Mouse (Mus musculus): ENCODE data around the gene Tgds. TPM values are rescaled to one million over a fixed set of nuclear protein-coding genes. Genes with fewer than 3 reads are reported as not detected.
"Not testable (repeated sequence)": the region's sequence is repeated elsewhere in the genome, so short reads cannot be mapped to it uniquely, and the experiment has no call there.

Gene Tgds
- polyA plus RNA-seq, 1 experiment from 2014 or later, result 20.2 TPM

- Histone ChIP-seq H3K36me3 (peaks cover 31% of the 10 kb centered on the region), H3K27ac (replicated peaks) (no peak overlapping the region), H3K4me2 (peak overlapping the region; percentile 84), H3K9ac (peak overlapping the region; percentile 82), H3K4me3 (peak overlapping the region; percentile 65), H3K27me3 (peaks cover 4% of the 10 kb centered on the region; the same call in 1 of the 2 replicates), H3K9me3 (no peaks in the 10 kb centered on the region), H3K4me1 (replicated peaks) (peaks cover 25% of the 10 kb centered on the region)
- WGBS, result 82% methylated on average over 7 of the region's 7 CpGs
- ATAC-seq (ENCODE audit: low read depth), result no peak
These were observed 1.1 kb downstream of the Tgds start for GRCm38 (mm10) chr14:118131472-118131871.

DNA sequence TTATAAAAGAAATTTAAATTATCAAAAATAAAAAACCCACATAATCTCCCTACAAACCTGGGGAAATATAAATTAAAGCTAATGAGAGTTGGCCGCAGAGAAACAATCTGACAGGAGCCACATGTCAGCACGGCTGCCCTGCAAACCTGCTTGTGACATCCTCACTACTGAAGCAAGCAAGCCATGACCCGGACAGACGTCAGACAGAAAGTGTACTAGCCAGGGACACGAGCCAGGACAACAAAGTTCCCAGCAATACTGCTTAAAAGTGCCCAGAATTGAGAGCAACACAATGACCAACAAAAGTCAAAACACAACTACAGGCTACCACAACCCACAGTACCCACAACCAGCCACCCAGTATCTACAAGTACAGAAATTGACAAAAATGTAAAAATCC is 6.3 kb downstream of the Tgds start:
- ATAC-seq (ENCODE audit: low read depth), result no peak
- peaks cover 68% of the 10 kb centered on the region for H3K36me3 ChIP-seq
- no peak overlapping the region for H3K9ac ChIP-seq
- H3K4me2 ChIP-seq, result no peak overlapping the region
- H3K4me3 ChIP-seq, result no peak overlapping the region
- H3K9me3 ChIP-seq, result no peaks in the 10 kb centered on the region
- peaks cover 5% of the 10 kb centered on the region for H3K4me1 ChIP-seq (replicated peaks)
- H3K27ac ChIP-seq (replicated peaks), result no peak overlapping the region
- H3K27me3 ChIP-seq, result no peaks in the 10 kb centered on the region
- WGBS, result 92% methylated on average over 5 of the region's 5 CpGs

DNA sequence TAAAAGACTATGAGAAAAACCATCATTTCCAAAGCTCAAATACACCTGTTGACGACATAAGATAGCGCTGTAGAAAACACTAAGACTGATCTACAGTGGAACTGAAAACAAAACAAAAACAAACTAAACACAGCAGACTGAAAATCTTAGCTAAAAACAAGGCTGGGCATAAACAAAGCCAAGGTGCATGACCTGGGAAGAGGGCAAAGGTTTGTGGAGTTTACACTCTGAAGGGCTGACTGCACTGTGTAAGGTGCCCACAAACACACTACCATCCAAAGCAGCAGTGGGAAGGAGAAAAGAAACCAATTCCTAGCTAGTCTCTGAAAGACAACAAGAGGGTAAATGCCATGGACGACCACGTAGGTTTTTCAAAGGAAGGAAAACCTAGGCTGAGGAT is 7.8 kb downstream of the Tgds start:
- 89% methylated on average over 4 of the region's 4 CpGs for WGBS

DNA sequence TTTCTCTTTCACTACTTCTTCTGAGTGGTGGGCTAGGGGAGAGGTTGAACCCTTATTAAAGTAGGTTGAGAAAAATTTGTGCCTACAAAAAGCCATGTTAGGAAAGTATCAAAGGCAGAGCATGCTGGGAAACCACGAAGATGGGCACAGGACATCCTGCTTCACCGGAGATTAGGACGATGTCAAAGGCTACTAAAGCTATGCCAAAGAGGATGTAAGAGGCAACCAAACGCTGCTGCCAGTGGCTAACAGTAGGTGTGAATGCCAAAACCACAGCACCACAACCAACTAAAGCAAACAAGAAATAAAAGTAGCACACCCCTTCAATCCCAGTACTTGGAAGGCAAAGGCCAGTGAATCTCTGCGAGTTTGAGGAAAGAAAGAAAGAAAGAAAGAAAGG is 8.4 kb downstream of the Tgds start:
- Histone ChIP-seq H3K27me3 (no peaks in the 10 kb centered on the region), H3K9me3 (no peaks in the 10 kb centered on the region), H3K4me3 (no peak overlapping the region), H3K27ac (replicated peaks) (no peak overlapping the region), H3K36me3 (peaks cover 85% of the 10 kb centered on the region), H3K9ac (no peak overlapping the region), H3K4me2 (no peak overlapping the region), H3K4me1 (replicated peaks) (no peaks in the 10 kb centered on the region)
- WGBS, result 86% methylated on average over 5 of the region's 5 CpGs
- no peak for ATAC-seq (ENCODE audit: low read depth)

More for the DNA sequence above, 7.8 kb downstream of the Tgds start:
- no peaks in the 10 kb centered on the region for H3K9me3 ChIP-seq
- H3K4me2 ChIP-seq, result no peak overlapping the region
- H3K27me3 ChIP-seq, result no peaks in the 10 kb centered on the region
- no peaks in the 10 kb centered on the region for H3K4me1 ChIP-seq (replicated peaks)
- no peak overlapping the region for H3K27ac ChIP-seq (replicated peaks)
- H3K4me3 ChIP-seq, result no peak overlapping the region
- H3K9ac ChIP-seq, result no peak overlapping the region
- peaks cover 84% of the 10 kb centered on the region for H3K36me3 ChIP-seq
- ATAC-seq (ENCODE audit: low read depth), result no peak

DNA sequence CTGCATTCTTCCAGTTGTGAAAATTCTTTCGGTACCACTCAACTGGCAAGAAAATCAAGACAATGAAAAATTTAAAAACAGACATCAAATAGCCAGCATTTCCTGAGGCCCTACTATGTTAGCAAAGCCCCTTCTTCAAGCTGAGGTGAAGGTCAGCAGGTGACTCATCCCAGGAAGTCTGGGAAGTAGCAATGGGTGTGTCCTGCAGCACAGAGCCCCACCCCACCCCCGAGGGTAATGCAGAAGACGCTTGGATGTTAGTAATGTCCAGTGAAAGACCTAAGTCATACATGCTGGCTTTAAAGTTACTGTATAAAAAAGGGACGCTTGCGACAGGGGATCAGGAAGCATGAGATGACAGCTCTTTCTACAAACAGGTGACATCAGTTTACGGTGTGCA is 19.4 kb downstream of the Tgds start:
- H3K4me2 ChIP-seq, result no peak overlapping the region
- H3K4me1 ChIP-seq (replicated peaks), result no peaks in the 10 kb centered on the region
- H3K9me3 ChIP-seq, result no peaks in the 10 kb centered on the region
- H3K36me3 ChIP-seq, result peaks cover 68% of the 10 kb centered on the region
- no peaks in the 10 kb centered on the region for H3K27me3 ChIP-seq
- no peak overlapping the region for H3K9ac ChIP-seq
- H3K27ac ChIP-seq (replicated peaks), result no peak overlapping the region
- no peak for ATAC-seq (ENCODE audit: low read depth)
- WGBS, result 94% methylated on average over 6 of the region's 6 CpGs
- no peak overlapping the region for H3K4me3 ChIP-seq

GRCm38 (mm10) chr14:118107479-118107878 is 25.1 kb downstream of the Tgds start:
- H3K9ac ChIP-seq; H3K27me3 ChIP-seq; H3K4me3 ChIP-seq; ATAC-seq (ENCODE audit: low read depth); H3K9me3 ChIP-seq; H3K4me1 ChIP-seq (replicated peaks); H3K27ac ChIP-seq (replicated peaks); H3K4me2 ChIP-seq: not testable (repeated sequence)
- WGBS, result 92% methylated on average over 2 of the region's 2 CpGs
- peaks cover 15% of the 10 kb centered on the region for H3K36me3 ChIP-seq

DNA sequence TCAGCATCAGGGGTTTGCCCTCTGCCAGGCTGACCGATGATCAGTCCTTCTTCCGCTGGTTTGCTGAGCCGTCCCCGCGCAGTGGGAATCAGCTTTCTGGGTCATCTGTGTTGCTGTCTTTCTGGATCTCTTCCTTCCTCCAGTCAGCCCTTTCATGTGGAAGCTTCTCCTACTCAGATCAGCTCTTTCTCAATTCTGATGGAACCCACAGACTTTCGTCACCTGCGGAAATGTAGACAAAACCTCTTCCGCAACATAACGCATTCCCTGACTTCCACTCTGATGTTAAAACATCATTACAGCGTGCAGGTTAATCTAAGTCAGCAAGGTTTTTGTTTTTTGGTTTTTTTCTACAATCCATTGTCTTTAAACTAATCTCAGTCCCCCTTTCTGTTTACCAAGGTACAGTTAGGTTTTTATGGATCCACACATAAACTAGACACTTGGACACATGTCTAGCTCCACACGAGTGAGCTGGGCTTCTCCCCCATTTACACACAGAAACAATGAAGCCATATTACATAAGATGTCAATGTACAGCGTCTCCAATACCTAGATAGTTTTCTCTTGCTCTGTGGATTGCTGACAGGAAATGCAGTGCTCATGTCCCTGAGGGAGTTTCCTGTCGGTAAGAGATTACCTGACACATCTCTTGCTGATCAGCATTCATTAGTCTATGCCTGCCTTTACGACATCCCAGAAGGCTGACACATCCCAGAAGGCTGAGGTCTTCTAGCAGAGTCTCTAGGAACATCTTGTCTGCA is 31.1 kb downstream of the Tgds start:
- no peaks in the 10 kb centered on the region for H3K9me3 ChIP-seq
- H3K36me3 ChIP-seq, result no peaks in the 10 kb centered on the region
- H3K9ac ChIP-seq, result no peak overlapping the region
- H3K27ac ChIP-seq (replicated peaks), result no peak overlapping the region
- WGBS, result 87% methylated on average over 14 of the region's 14 CpGs
- H3K4me2 ChIP-seq, result no peak overlapping the region
- H3K27me3 ChIP-seq, result no peaks in the 10 kb centered on the region
- no peak for ATAC-seq (ENCODE audit: low read depth)
- H3K4me1 ChIP-seq (replicated peaks), result no peaks in the 10 kb centered on the region
- H3K4me3 ChIP-seq, result no peak overlapping the region

GRCm38 (mm10) chr14:118098265-118098664 is 34.3 kb downstream of the Tgds start:
- Histone ChIP-seq H3K27ac (replicated peaks) (no peak overlapping the region), H3K9ac (no peak overlapping the region), H3K4me1 (replicated peaks) (no peaks in the 10 kb centered on the region), H3K27me3 (no peaks in the 10 kb centered on the region), H3K9me3 (no peaks in the 10 kb centered on the region), H3K4me2 (no peak overlapping the region), H3K4me3 (no peak overlapping the region), H3K36me3 (no peaks in the 10 kb centered on the region)
- 81% methylated on average over 2 of the region's 2 CpGs for WGBS
- ATAC-seq (ENCODE audit: low read depth), result no peak

GRCm38 (mm10) chr14:118089806-118090392 is 42.7 kb downstream of the Tgds start:
- H3K4me2 ChIP-seq, result peak overlapping the region; percentile 57
- no peaks in the 10 kb centered on the region for H3K27me3 ChIP-seq
- under 1% methylated on average over 18 of the region's 18 CpGs for WGBS
- H3K36me3 ChIP-seq, result no peaks in the 10 kb centered on the region
- H3K9me3 ChIP-seq, result no peaks in the 10 kb centered on the region
- ATAC-seq (ENCODE audit: low read depth), result peak; percentile 51
- H3K4me1 ChIP-seq (replicated peaks), result peaks cover 12% of the 10 kb centered on the region
- H3K4me3 ChIP-seq, result peak overlapping the region; percentile 55
- H3K9ac ChIP-seq, result peak overlapping the region; percentile 73
- peak overlapping the region; percentile 10; the same call in 1 of the 2 replicates for H3K27ac ChIP-seq (replicated peaks)

GRCm38 (mm10) chr14:118089215-118089805 is 43.2 kb downstream of the Tgds start:
- H3K4me3 ChIP-seq, result peak overlapping the region; percentile 55
- peak; percentile 79 for ATAC-seq (ENCODE audit: low read depth)
- peaks cover 12% of the 10 kb centered on the region for H3K4me1 ChIP-seq (replicated peaks)
- WGBS, result under 1% methylated on average over 44 of the region's 44 CpGs
- no peaks in the 10 kb centered on the region for H3K9me3 ChIP-seq
- peak overlapping the region; percentile 73 for H3K27ac ChIP-seq (replicated peaks)
- no peaks in the 10 kb centered on the region for H3K27me3 ChIP-seq
- peak overlapping the region; percentile 73 for H3K9ac ChIP-seq
- peak overlapping the region; percentile 57 for H3K4me2 ChIP-seq
- H3K36me3 ChIP-seq, result no peaks in the 10 kb centered on the region

DNA sequence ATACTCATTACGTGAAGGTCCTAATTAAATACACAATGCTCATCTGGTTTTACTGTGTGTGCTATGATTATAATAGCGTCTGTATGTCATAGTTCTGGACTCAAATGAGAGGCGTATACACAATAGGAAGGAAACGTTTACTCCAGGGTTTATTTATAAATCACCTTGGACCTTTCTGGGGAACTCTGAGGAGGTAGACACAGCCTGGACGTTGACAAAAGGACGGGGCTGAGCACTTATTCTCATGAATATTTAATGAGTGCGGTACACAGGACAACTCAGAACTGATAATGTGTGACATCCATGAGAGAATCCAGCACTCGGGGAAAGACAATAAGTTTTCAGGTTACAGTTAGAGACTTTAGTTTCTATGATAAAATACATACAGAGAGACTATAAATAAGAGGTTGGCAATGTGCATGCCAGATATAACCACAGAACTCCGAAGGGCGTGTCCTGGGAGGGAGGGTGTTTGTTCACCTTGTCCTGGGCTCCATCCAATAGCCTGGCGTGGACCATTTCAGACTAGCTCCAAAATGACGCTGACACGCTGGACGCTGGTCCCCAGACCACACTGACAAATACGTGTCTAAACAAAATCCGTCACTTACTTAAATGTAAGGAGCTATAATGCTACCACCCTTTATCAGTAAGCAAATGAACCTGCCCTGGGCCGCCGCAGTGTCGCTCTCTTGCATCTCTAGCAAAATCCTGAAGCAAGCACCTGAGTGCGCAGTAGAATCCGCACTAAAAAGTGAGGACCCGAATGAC is 43.9 kb downstream of the Tgds start:
- peak overlapping the region; percentile 55 for H3K4me3 ChIP-seq
- peak overlapping the region; percentile 57 for H3K4me2 ChIP-seq
- peak; percentile 60 for ATAC-seq (ENCODE audit: low read depth)
- H3K27ac ChIP-seq (replicated peaks), result peak overlapping the region; percentile 73
- no peaks in the 10 kb centered on the region for H3K9me3 ChIP-seq
- peak overlapping the region; percentile 73 for H3K9ac ChIP-seq
- 5% methylated on average over 22 of the region's 22 CpGs for WGBS
- H3K27me3 ChIP-seq, result no peaks in the 10 kb centered on the region
- no peaks in the 10 kb centered on the region for H3K36me3 ChIP-seq
- H3K4me1 ChIP-seq (replicated peaks), result peaks cover 12% of the 10 kb centered on the region

Data from neural tube, embryonic 13.5 days (tissue).